Mouse (Mus musculus) heart, postnatal 0 days (tissue): ENCODE results near the gene Timp2. TPM values are rescaled to one million over a fixed set of nuclear protein-coding genes. Genes with fewer than 3 reads are reported as not detected.
A peak's percentile ranks its signal among the peaks of the same experiment; 100 is the strongest.

Experiments used
- ATAC-seq: fragments of 200-750 bp; cut with Nextera tagmentation; 2 replicates; pipeline ENCODE4 v1.8.0; 2017; ENCODE audit warnings: low read depth, moderate number of reproducible peaks, moderate library complexity; ENCODE audit not compliant: insufficient read depth
- DNase-seq: peaks from one replicate; pipeline ENCODE4 v3.0.0-alpha.2; 2016; ENCODE audit warnings: low spot score
- H3K27ac ChIP-seq: fragments of 300-500 bp; sonication (generic); 2 replicates; pipeline ENCODE4 v1.5.1; 2014; ENCODE audit warnings: low read depth, mild to moderate bottlenecking
- H3K27me3 ChIP-seq: fragments of 300-500 bp; sonication (generic); 2 replicates; pipeline ENCODE4 v1.6.1; 2014; ENCODE audit warnings: low read length, mixed read lengths; ENCODE audit not compliant: control insufficient read depth, insufficient read depth
- H3K36me3 ChIP-seq: fragments of 300-500 bp; sonication (generic); replicated peaks from 2 replicates; pipeline ENCODE4 v1.6.1; 2014; ENCODE audit warnings: low read length, mixed read lengths; ENCODE audit not compliant: control insufficient read depth, insufficient read depth
- H3K4me1 ChIP-seq: fragments of 300-500 bp; sonication (generic); 2 replicates; pipeline ENCODE4 v1.6.1; 2014; ENCODE audit warnings: antibody characterized with exemption; ENCODE audit not compliant: control insufficient read depth, insufficient read depth
- H3K4me2 ChIP-seq: fragments of 300-500 bp; sonication (generic); 2 replicates; pipeline ENCODE4 v1.6.1; 2014; ENCODE audit warnings: low read depth, mild to moderate bottlenecking, low read length, moderate library complexity
- H3K4me3 ChIP-seq: fragments of 300-500 bp; sonication (generic); 2 replicates; pipeline ENCODE4 v1.5.1; 2014; ENCODE audit warnings: low read depth, low read length
- H3K9ac ChIP-seq: fragments of 300-500 bp; sonication (generic); replicated peaks from 2 replicates; pipeline ENCODE4 v1.6.1; 2014; ENCODE audit warnings: low read depth, low read length, mixed read lengths
- H3K9me3 ChIP-seq: fragments of 300-500 bp; sonication (generic); replicated peaks from 2 replicates; pipeline ENCODE4 v1.6.1; 2016; ENCODE audit warnings: low read length; ENCODE audit not compliant: control insufficient read depth
- CTCF ChIP-seq: IDR thresholded peaks from 2 replicates; pipeline ENCODE4 v1.5.1; 2016; ENCODE audit warnings: antibody characterized with exemption, control low read depth, low read depth
- EP300 ChIP-seq: IDR thresholded peaks from 2 replicates; pipeline ENCODE4 v1.6.1; 2016; ENCODE audit warnings: antibody characterized with exemption, low read depth
- WGBS: fragments of 180-500 bp; shearing (Covaris S2); extraction: QIAGEN DNeasy Blood & Tissue Kit; methylation state at CpG from one replicate; pipeline ENCODE4 v1.1.7; 2014; 5-methylcytosine and 5-hydroxymethylcytosine counted together
- polyA plus RNA-seq: library from polyadenylated mRNA; unstranded; fragments of >200 nt; fragmentation: Nextera tagmentation; extraction: Ambion mirVana; gene quantifications from 2 replicates; pipeline ENCODE4 v1.2.1, GENCODE M21; 2015
- total RNA-seq: library from RNA; depleted of rRNA; stranded (reverse); fragments of >200 nt; gene quantifications from 2 replicates; pipeline ENCODE4 v1.2.3, GENCODE M21; 2014; ENCODE audit warnings: low replicate concordance

The Timp2 gene
- total and polyA plus RNA-seq, 2 experiments from 2014 or later = 65.5 to 78.5 TPM

GRCm38 (mm10) chr11:118374506-118374905, 19.0 kb upstream of the Timp2 start:
- ATAC-seq (no peak), DNase-seq (no peak)
- Histone ChIP-seq H3K4me3 (no peak overlapping the region), H3K4me2 (no peak overlapping the region), H3K27ac (no peak overlapping the region), H3K9ac (no peak overlapping the region), H3K4me1 (0 out of 2 replicates have a peak, but pooled peaks cover 8% of the 10 kb centered on the region), H3K9me3 (no peaks in the 10 kb centered on the region), H3K27me3 (no peaks in the 10 kb centered on the region), H3K36me3 (no peaks in the 10 kb centered on the region)
- TF ChIP-seq EP300 (no peak), CTCF (no peak)
- 61% methylated on average over 5 of the region's 5 CpGs for WGBS

DNA sequence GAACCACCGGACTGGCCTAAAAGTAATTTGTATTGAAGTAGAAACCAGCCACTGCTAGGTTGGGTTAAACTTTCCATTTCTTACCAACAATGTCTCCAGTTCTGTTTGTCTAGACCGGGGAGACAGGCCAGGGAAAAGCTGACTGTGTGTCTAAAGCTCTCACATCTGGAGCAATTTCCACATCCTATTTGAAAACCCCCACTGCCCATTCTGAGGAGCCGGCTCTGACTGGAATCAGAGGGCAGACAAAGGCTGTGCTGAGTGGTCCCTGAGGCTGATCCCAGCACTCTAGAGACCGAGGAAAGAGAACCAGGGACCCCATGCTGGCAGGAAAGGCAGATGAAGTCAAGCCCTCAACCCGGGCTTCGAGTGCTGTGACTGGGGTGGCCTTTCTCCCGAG, 17.1 kb upstream of the Timp2 start:
- H3K9me3 ChIP-seq = 0 out of 2 replicates have a peak, but pooled peaks cover 4% of the 10 kb centered on the region
- H3K4me1 ChIP-seq = 0 out of 2 replicates have a peak, but pooled peaks cover 8% of the 10 kb centered on the region
- ATAC-seq (no peak), DNase-seq (no peak)
- WGBS = 46% methylated on average over 7 of the region's 7 CpGs
- H3K36me3 ChIP-seq = no peaks in the 10 kb centered on the region
- no peak overlapping the region for H3K4me2 ChIP-seq
- no peak overlapping the region for H3K9ac ChIP-seq
- no peak overlapping the region for H3K27ac ChIP-seq
- no peaks in the 10 kb centered on the region for H3K27me3 ChIP-seq
- TF ChIP-seq EP300 (no peak), CTCF (no peak)
- H3K4me3 ChIP-seq = no peak overlapping the region

DNA sequence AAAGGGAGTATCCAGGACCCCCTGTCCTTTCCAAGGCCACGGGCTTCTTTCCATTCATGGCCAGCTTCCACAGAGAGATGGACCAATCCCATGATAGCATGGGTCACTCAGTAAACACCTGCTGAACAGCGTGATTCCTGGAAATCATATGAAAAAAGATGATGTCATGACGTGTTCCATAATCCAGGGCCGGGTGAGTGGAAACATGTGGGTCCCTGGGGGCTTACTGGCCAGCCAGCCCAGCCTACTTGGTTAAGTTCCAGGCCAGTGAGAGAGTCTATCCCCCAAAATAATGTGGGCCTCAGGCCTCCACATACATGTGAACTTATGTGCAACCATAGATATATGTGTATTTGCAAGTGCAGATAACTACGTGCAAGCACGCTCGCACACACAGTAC, 16.3 kb upstream of the Timp2 start:
- H3K9me3 ChIP-seq = 0 out of 2 replicates have a peak, but pooled peaks cover 4% of the 10 kb centered on the region
- no peaks in the 10 kb centered on the region for H3K36me3 ChIP-seq
- no peak; the same call in 1 of the 2 replicates for ATAC-seq

DNA sequence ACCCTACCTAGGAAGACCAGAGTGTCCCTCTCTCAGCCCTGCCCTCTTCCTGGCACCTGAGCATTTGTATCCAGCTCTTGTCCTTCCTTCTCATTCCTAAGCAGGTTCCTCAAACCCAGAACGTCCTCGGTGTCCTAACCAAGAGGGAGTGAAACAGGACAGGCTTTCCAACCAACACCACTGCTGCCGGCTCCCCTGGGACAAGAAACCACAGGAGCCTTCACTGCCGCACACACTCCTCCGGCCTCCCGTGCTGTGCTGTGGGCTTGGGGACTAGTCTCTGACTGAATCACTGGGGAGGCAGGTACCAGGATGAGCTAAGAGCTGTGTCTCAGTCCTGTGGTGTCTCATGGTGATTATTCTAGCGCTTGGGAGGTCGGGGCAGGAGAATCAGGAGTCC, 14.1 kb upstream of the Timp2 start:
- H3K9ac ChIP-seq = no peak overlapping the region
- 68% methylated on average over 8 of the region's 8 CpGs for WGBS
- H3K9me3 ChIP-seq = 0 out of 2 replicates have a peak, but pooled peaks cover 4% of the 10 kb centered on the region
- no peak overlapping the region for H3K4me2 ChIP-seq
- no peak overlapping the region for H3K4me3 ChIP-seq
- no peak for ATAC-seq
- no peak overlapping the region for H3K27ac ChIP-seq
- H3K4me1 ChIP-seq = no peaks in the 10 kb centered on the region
- DNase-seq = no peak
- H3K27me3 ChIP-seq = no peaks in the 10 kb centered on the region
- no peaks in the 10 kb centered on the region for H3K36me3 ChIP-seq
- no peak for TF ChIP-seq EP300
- no peak for TF ChIP-seq CTCF

More for the DNA sequence above, 16.3 kb upstream of the Timp2 start:
- no peaks in the 10 kb centered on the region for H3K27me3 ChIP-seq
- DNase-seq = no peak
- WGBS = 69% methylated on average over 7 of the region's 7 CpGs
- no peak overlapping the region for H3K4me3 ChIP-seq
- no peak overlapping the region for H3K4me2 ChIP-seq
- TF ChIP-seq CTCF (no peak), EP300 (no peak)
- H3K9ac ChIP-seq = no peak overlapping the region
- no peak overlapping the region for H3K27ac ChIP-seq
- H3K4me1 ChIP-seq = 0 out of 2 replicates have a peak, but pooled peaks cover 8% of the 10 kb centered on the region

DNA sequence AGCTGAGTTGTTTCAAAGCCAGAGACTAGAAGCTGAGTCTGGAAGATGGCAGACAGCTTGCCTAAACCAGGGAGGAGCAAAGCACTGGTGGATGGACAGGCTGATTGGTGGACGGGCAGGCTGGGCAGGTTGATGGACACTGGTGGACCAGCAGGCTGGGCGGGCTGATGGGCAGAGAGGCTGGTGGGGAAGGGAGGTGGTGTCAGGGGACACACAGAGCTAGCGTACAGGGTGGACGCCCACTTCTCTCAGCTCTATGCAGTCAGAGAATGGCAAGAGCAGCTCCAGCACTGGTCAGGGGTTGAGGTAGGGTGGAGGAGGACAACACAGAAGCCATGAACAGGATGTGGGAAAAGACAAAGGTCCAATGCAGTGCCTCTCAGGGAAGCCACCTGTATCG, 13.7 kb upstream of the Timp2 start:
- Histone ChIP-seq H3K4me1 (no peaks in the 10 kb centered on the region), H3K36me3 (no peaks in the 10 kb centered on the region), H3K9ac (no peak overlapping the region), H3K4me3 (no peak overlapping the region), H3K27me3 (no peaks in the 10 kb centered on the region), H3K4me2 (no peak overlapping the region), H3K27ac (no peak overlapping the region), H3K9me3 (0 out of 2 replicates have a peak, but pooled peaks cover 4% of the 10 kb centered on the region)
- no peak for DNase-seq
- ATAC-seq = no peak
- WGBS = 78% methylated on average over 5 of the region's 5 CpGs
- TF ChIP-seq CTCF = no peak
- no peak for TF ChIP-seq EP300

DNA sequence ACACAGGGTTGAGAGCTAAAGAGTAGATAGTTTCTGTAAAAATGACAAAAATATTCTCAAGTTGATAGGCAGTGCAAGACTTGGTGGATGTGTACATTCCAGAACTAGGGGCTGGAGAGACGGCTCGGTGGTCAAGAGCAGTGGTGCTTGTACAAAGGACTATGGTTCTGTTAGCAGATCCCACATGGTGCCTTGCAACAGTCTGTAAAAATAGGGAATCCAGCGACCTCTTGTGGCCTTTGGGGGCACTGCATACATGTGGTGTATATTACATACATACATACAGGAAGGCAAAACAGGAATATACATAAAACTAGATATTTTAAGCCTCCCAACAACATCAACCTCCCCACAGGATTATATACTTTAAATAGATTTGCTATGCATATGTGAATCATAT, 12.8 kb upstream of the Timp2 start:
- 65% methylated on average over 3 of the region's 3 CpGs for WGBS
- ATAC-seq (no peak), DNase-seq (no peak)
- Histone ChIP-seq H3K27me3 (no peaks in the 10 kb centered on the region), H3K9me3 (0 out of 2 replicates have a peak, but pooled peaks cover 4% of the 10 kb centered on the region), H3K4me3 (no peak overlapping the region), H3K27ac (no peak overlapping the region), H3K9ac (no peak overlapping the region), H3K4me2 (no peak overlapping the region), H3K36me3 (no peaks in the 10 kb centered on the region), H3K4me1 (peaks cover 7% of the 10 kb centered on the region)
- no peak for TF ChIP-seq EP300
- TF ChIP-seq CTCF = 0 out of 2 replicates have a peak, but pooled peaks have one; percentile 28
